Mouse (Mus musculus) liver, adult 2 months (tissue): ENCODE measurements around the gene Sox15. TPM values are rescaled to one million over a fixed set of nuclear protein-coding genes. Genes with fewer than 3 reads are reported as not detected.
"Not testable (repeated sequence)": the region's sequence is repeated elsewhere in the genome, so short reads cannot be mapped to it uniquely, and the experiment has no call there.

Source experiments
- DNase-seq: peaks from one replicate; pipeline ENCODE4 v3.0.0-alpha.2; 2011; ENCODE audit warnings: low read depth, low spot score; ENCODE audit errors: extremely low read depth
- H3K27ac ChIP-seq: fragments of 200-500 bp; replicated peaks from 2 replicates; pipeline ENCODE4 v1.5.1; 2012; ENCODE audit warnings: low read depth, mild to moderate bottlenecking, control low read depth, inconsistent platforms, low read length; ENCODE audit not compliant: insufficient read depth
- H3K27me3 ChIP-seq: fragments of 200-500 bp; 2 replicates; pipeline ENCODE4 v1.6.1; 2012; ENCODE audit warnings: mild to moderate bottlenecking, moderate library complexity, low read length, inconsistent platforms; ENCODE audit not compliant: control insufficient read depth, insufficient read depth
- H3K36me3 ChIP-seq: fragments of 200-500 bp; 2 replicates; pipeline ENCODE4 v1.6.1; 2012; ENCODE audit warnings: low read length, inconsistent platforms; ENCODE audit not compliant: control insufficient read depth, insufficient read depth
- H3K4me1 ChIP-seq: fragments of 200-500 bp; 2 replicates; pipeline ENCODE4 v1.6.1; 2011; ENCODE audit warnings: low read length; ENCODE audit not compliant: control insufficient read depth, insufficient read depth
- H3K4me3 ChIP-seq: fragments of 200-500 bp; 2 replicates; pipeline ENCODE4 v1.5.1; 2011; ENCODE audit warnings: low read depth, mild to moderate bottlenecking, control low read depth, low read length, moderate library complexity; ENCODE audit not compliant: insufficient read depth
- H3K79me2 ChIP-seq: fragments of 200-500 bp; 2 replicates; pipeline ENCODE4 v1.6.1; 2012; ENCODE audit warnings: inconsistent platforms, mild to moderate bottlenecking, low read length, moderate library complexity; ENCODE audit not compliant: control insufficient read depth, insufficient read depth
- H3K9ac ChIP-seq: fragments of 200-500 bp; 2 replicates; pipeline ENCODE4 v1.6.1; 2012; ENCODE audit warnings: low read depth, mild to moderate bottlenecking, control low read depth, inconsistent platforms, low read length
- CTCF ChIP-seq: fragments of 200-500 bp; IDR thresholded peaks from 2 replicates; pipeline ENCODE4 v1.5.1; 2011; ENCODE audit warnings: low read depth, low read length, control low read depth
- POLR2A ChIP-seq: fragments of 200-500 bp; IDR thresholded peaks from 2 replicates; pipeline ENCODE4 v1.6.1; 2011; ENCODE audit warnings: low read length, control low read depth; ENCODE audit not compliant: insufficient read depth; ENCODE audit errors: extremely low read depth
- WGBS: fragments of 180-500 bp; shearing (Covaris S2); methylation state at CpG from one replicate; pipeline ENCODE4 v1.1.7; 2018; 5-methylcytosine and 5-hydroxymethylcytosine counted together
- polyA plus RNA-seq: library from polyadenylated mRNA; depleted of rRNA; stranded (reverse); fragments of >200 nt; gene quantifications from 2 replicates; pipeline ENCODE4 v1.2.3, GENCODE M21; 2012
- total RNA-seq: library from RNA; depleted of rRNA; stranded (reverse); fragments of >200 nt; gene quantifications from 2 replicates; pipeline ENCODE4 v1.2.3, GENCODE M21; 2014

Sox15 gene
- total and polyA plus RNA-seq, 2 experiments = 0.21 TPM; not detected in 1

DNA sequence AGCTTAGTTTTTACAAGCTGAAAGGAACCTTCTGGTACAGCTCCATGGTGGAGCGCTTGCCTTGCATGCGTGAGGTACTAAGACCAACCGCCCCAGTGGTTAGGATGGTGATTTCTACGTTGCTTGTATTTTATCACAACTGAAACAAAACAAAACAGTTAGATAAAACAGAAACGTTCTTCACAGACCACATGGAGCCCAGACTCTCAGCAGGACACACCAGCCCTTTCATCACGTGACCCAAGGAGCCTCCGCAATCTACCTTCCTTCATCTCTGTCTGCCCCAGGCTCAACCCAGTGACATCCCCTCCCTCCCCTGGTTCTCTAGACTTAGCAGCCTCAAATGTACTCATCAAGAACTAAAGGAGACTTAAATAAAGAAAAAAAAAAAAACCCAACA lies 45.7 kb upstream of the Sox15 start:
- Histone ChIP-seq H3K79me2 (no peaks in the 10 kb centered on the region), H3K27me3 (peaks cover 10% of the 10 kb centered on the region), H3K4me3 (no peak overlapping the region), H3K36me3 (no peaks in the 10 kb centered on the region), H3K4me1 (peaks cover 4% of the 10 kb centered on the region; the same call in 1 of the 2 replicates), H3K9ac (no peak overlapping the region), H3K27ac (no peak overlapping the region)
- TF ChIP-seq POLR2A (no peak), CTCF (no peak)
- WGBS = 77% methylated on average over 7 of the region's 7 CpGs
- no peak for DNase-seq

DNA sequence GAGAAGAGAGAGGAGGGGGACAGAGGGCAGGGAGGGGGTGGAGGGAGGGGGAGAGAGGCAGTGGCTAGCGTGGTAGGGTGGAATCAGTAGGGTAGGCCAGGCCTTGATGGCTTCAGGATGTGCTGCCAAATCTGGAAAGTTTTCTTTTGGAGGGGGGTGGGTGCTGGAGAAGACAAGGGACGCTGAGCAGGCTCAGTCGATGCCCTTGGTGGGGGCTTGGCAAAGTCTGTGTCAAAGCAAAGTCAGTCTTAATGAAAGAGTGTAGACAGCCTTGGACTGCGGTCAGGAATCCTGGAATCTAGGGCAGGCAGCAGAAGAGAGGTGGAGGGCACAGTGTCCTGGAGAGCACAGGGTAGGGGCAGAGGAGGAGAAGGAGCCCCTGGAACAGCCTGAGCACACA lies 44.2 kb upstream of the Sox15 start:
- TF ChIP-seq CTCF = no peak
- H3K4me1 ChIP-seq = no peaks in the 10 kb centered on the region
- no peaks in the 10 kb centered on the region for H3K36me3 ChIP-seq
- H3K79me2 ChIP-seq = no peaks in the 10 kb centered on the region
- DNase-seq = no peak
- WGBS = 80% methylated on average over 4 of the region's 4 CpGs
- H3K4me3 ChIP-seq = no peak overlapping the region
- no peak overlapping the region for H3K9ac ChIP-seq
- no peak overlapping the region for H3K27ac ChIP-seq
- H3K27me3 ChIP-seq = peaks cover 2% of the 10 kb centered on the region; the same call in 1 of the 2 replicates

DNA sequence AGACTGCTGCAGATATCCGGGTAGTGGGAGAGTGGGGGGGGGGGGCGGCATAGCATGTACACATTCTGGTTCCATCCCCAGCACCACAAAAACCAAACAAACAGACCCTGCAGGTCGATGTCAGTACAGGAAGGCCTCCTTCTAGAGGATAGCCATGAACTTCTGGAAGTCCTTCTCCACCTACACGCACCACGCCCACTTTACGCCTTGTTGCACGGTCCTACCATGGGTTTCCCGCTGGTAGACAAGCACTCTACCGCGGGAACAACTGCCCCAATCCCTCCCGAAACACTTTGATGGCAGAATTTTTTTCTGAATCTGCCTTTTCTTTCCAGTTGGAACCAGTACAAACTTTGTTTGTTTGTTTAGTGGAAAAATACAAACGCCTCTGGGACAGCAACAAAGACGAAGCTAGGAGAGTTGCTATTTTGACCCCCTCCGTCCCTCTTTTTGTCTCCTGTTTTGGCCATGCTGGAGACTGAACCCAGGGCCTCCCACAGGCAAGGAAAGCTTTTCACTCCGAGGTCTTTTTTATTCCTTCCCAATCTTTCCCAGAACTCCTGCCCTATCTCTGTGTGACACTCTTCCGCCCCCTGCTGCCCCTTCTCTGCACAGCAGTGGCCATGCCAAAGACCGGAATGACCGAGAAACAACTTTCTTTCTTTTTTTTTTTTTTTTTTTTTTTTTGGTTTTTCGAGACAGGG lies 41.4 kb upstream of the Sox15 start:
- no peak for TF ChIP-seq POLR2A
- peak; percentile 89 for TF ChIP-seq CTCF
- H3K4me3 ChIP-seq = no peak overlapping the region
- no peaks in the 10 kb centered on the region for H3K4me1 ChIP-seq
- no peaks in the 10 kb centered on the region for H3K79me2 ChIP-seq
- peak; percentile 51 for DNase-seq
- no peaks in the 10 kb centered on the region for H3K27me3 ChIP-seq
- H3K27ac ChIP-seq = no peak overlapping the region
- 9% methylated on average over 19 of the region's 19 CpGs for WGBS
- H3K9ac ChIP-seq = 0 out of 2 replicates have a peak overlapping the region, but pooled peaks have one; percentile 37
- H3K36me3 ChIP-seq = no peaks in the 10 kb centered on the region

DNA sequence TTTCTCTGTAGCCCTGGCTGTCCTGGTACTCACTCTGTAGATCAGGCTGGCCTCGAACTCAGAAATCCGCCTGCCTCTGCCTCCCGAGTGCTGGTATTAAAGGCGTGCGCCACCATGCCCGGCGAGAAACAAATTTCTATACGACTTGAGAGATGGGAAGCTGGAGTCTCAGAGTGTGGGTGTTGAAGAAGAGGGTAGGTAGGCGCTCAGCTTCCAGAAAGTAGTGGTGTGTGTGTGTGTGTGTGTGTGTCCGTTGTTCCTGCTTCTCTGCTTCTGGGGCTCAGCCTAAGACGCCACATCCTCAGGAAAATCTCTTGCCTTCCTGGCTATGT lies 40.9 kb upstream of the Sox15 start:
- 57% methylated on average over 11 of the region's 11 CpGs for WGBS
- not testable (repeated sequence) for DNase-seq, H3K27ac ChIP-seq, H3K4me1 ChIP-seq, H3K9ac ChIP-seq, H3K4me3 ChIP-seq, H3K79me2 ChIP-seq, H3K36me3 ChIP-seq, H3K27me3 ChIP-seq

DNA sequence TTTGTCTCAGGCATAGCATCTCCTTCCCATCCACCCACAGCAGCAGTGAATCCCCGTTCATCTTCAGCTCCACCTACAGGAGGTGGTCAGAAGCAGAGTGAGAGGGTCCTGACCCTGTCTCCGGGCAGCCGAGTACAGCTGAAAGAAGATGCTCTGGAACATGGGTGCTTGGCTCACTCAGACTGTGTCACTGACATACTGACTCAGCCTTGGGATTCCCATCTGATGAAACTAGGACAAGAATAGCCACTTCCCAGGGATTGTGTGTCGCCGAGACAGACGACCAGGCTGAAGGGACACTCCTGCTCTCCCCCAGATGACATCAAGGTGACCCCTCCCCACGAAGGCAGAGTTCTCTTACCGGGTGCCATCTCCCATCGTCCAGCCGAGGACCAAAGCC lies 38.3 kb upstream of the Sox15 start:
- no peaks in the 10 kb centered on the region for H3K27me3 ChIP-seq
- no peaks in the 10 kb centered on the region for H3K4me1 ChIP-seq
- no peak overlapping the region for H3K9ac ChIP-seq
- no peaks in the 10 kb centered on the region for H3K79me2 ChIP-seq
- WGBS = 54% methylated on average over 10 of the region's 10 CpGs
- H3K4me3 ChIP-seq = no peak overlapping the region
- H3K36me3 ChIP-seq = no peaks in the 10 kb centered on the region
- no peak for TF ChIP-seq POLR2A
- H3K27ac ChIP-seq = no peak overlapping the region
- no peak for DNase-seq

DNA sequence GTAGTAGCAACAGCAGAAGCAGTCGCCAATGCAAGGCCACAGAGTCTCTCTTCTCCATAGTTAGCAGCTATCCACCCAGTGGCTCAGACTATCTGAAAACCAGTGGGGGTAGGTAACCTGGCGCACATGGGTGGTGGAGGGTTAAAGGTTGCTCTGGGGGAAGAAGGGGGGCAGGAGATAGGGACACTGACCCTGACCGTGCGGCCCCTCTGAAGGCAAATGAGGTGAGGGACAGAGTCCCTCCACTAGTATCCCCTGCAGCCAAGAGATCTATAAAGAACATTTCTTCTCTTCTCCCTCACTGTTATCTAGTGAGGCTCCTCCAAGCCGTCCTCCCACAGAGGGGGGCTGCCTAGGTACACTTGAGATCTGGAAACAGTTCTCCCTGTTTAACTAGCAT lies 37.3 kb upstream of the Sox15 start, which contains the start of gene Shbg:
Gene Shbg, minus strand, starts transcription at position 101 of the 400 bp plus-strand sequence.
- no peaks in the 10 kb centered on the region for H3K79me2 ChIP-seq
- no peak within 1 kb of the TSS for H3K27ac ChIP-seq
- 56% methylated on average over 5 of the region's 5 CpGs for WGBS
- no peak within 1 kb of the TSS for H3K9ac ChIP-seq
- H3K4me1 ChIP-seq = peaks cover 2% of the 10 kb centered on the region; the same call in 1 of the 2 replicates
- TF ChIP-seq POLR2A (no peak), CTCF (no peak)
- no peaks in the 10 kb centered on the region for H3K36me3 ChIP-seq
- no peak for DNase-seq
- no peaks in the 10 kb centered on the region for H3K27me3 ChIP-seq
- H3K4me3 ChIP-seq = no peak within 1 kb of the TSS
